Mouse (Mus musculus): ENCODE measurements at regions not wholly inside any gene's neighbourhood (a gene's known extent, or its start where the extent isn't known, plus 50 kb on each side); places are given as distances from the start of the nearest gene placed in this dataset.

DNA sequence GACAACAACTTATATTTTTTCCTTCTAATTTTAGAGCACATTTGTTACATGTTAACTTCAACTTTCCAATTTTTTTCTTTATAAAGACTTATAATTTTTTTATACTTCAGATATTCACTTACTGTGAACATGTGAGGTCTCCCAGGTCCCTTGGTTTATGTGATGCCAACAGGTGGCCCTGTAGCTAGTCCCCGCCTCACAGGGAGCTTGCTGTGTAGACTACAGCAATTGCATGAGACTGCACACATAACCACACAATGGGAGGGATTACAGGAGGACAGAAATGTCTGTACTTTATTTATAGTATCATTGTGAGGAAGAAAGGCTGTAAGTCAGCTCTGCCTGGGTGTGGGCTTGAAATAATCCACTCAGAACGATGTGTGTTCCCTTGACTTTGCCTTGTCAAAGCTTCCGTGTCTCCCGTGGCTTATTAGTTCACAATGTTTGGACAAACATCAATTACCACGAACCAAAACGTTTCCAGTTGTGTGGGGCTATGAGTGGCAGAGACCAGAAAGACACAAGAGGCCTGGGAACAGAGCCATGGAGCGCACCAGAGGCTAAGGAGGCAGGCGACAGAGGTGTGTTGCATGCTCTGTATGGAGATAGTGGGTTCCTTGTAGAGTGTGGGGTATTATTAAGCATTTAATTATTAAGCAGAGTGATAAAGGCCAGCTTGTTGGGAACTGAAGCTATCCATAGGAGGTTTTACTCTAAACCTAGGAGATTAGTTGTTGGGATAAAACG lies 136.6 kb upstream of the Gm5148 start:
- Histone ChIP-seq H3K4me3 (ENCODE audit: low read depth, low read length) (no peak overlapping the region), H3K9me3 (ENCODE audit: low read length) (0 out of 2 replicates have a peak, but pooled peaks cover 3% of the 10 kb centered on the region), H3K4me1 (ENCODE audit: insufficient read depth) (no peaks in the 10 kb centered on the region), H3K27ac (ENCODE audit: low read depth, low read length) (no peak overlapping the region), H3K36me3 (ENCODE audit: insufficient read depth) (no peaks in the 10 kb centered on the region), H3K9ac (no peak overlapping the region), H3K4me2 (ENCODE audit: low read depth) (no peak overlapping the region), H3K27me3 (ENCODE audit: insufficient read depth, low read length) (no peaks in the 10 kb centered on the region)
- DNase-seq (no peak), ATAC-seq (no peak)
- WGBS: 43% methylated on average over 9 of the region's 9 CpGs
- TF ChIP-seq CTCF (IDR thresholded peaks at IDR 0.05; ENCODE audit: low read depth): no peak

- Histone ChIP-seq H3K4me3 (ENCODE audit: low read depth, low read length) (no peak overlapping the region), H3K9ac (no peak overlapping the region), H3K27ac (ENCODE audit: low read depth, low read length) (no peak overlapping the region), H3K4me1 (ENCODE audit: insufficient read depth) (no peaks in the 10 kb centered on the region), H3K9me3 (ENCODE audit: low read length) (0 out of 2 replicates have a peak, but pooled peaks cover 3% of the 10 kb centered on the region), H3K27me3 (ENCODE audit: insufficient read depth, low read length) (no peaks in the 10 kb centered on the region), H3K4me2 (ENCODE audit: low read depth) (no peak overlapping the region), H3K36me3 (ENCODE audit: insufficient read depth) (no peaks in the 10 kb centered on the region)
- DNase-seq (peak; percentile 35), ATAC-seq (peak; percentile 40; the same call in 1 of the 2 replicates)
- TF ChIP-seq CTCF (IDR thresholded peaks at IDR 0.05; ENCODE audit: low read depth): no peak
- WGBS: 38% methylated on average over 13 of the region's 13 CpGs
Measured at GRCm38 (mm10) chr3:37860034-37860714, 135.9 kb upstream of the Gm5148 start.

DNA sequence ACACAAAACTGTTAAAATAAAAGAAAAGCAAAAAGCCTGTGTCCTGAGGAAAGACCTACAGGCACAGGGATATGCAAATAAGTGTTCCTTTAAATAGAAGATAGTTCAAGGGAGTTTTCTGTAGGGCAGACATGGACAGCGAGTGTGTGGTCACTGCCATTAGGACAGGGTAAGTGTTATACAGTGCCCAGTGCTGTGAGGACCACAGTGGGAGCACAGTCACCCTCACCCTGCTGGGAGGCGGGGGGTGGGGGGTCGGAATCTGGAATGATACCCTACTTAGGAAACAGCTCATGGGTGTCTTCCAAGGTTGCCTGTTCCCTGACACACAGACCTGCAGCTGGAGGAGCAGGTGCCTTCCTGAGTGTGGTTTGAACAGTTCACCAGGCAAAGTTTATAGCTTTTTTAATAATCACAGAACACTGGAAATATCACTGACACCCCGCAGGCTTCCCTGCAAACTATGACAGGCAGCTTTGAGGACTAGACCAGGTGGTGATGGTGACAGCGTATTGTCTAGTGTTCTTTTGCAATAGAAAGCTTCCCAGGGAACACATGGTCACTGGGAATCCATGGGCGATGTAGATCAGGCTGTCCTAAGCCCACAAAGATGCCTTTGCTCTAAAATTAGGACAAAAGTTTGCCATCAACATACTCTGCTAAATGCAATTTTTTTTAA lies 134.5 kb upstream of the Gm5148 start:
- Histone ChIP-seq H3K9me3 (ENCODE audit: low read length) (0 out of 2 replicates have a peak, but pooled peaks cover 3% of the 10 kb centered on the region), H3K36me3 (ENCODE audit: insufficient read depth) (no peaks in the 10 kb centered on the region), H3K4me1 (ENCODE audit: insufficient read depth) (no peaks in the 10 kb centered on the region), H3K9ac (no peak overlapping the region), H3K27ac (ENCODE audit: low read depth, low read length) (no peak overlapping the region), H3K4me3 (ENCODE audit: low read depth, low read length) (no peak overlapping the region), H3K27me3 (ENCODE audit: insufficient read depth, low read length) (no peaks in the 10 kb centered on the region), H3K4me2 (ENCODE audit: low read depth) (no peak overlapping the region)
- ATAC-seq (no peak), DNase-seq (no peak)
- 93% methylated on average over 6 of the region's 6 CpGs for WGBS
- TF ChIP-seq CTCF (IDR thresholded peaks at IDR 0.05; ENCODE audit: low read depth): no peak

DNA sequence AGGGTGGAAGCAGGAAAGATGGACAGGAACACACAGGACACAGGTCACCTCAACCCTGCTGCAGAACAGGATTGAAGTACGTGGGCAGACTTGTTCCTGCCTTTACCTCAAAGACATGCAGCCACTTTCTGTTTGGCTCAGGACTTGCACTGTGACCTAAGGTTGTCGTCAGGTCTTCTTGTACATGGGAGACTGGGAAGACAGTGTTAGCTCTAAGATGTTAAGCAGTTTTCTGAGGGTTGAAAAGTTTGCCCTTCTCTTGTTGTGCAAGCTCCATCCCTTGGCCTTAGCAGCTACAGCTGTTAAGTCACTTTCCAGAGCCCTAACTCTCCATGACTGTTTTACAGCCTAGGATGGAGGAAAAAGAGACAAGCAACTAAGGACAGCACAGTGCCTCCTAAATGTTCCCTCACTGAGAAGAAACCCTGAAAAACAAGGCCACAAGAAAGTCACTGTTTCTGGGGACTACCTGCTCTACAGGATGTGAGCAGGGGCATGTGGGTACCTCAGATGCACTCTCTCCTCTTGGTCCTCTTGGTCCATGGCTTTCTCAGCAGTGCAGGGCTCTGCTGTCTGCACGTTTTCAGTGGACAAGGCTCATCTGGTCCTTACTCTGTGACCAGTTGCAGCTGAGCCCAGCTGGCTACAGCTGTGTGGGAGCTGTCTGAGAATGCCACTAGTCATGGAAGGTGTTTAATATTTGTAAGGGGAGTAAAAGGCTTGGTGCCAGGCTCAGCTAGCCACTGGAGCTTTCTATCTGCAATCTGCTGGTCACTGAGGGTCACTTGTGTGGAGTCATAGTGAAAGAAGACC lies 122.1 kb upstream of the Gm5148 start:
- TF ChIP-seq CTCF (IDR thresholded peaks at IDR 0.05; ENCODE audit: low read depth): no peak
- Histone ChIP-seq H3K36me3 (ENCODE audit: insufficient read depth) (no peaks in the 10 kb centered on the region), H3K9ac (no peak overlapping the region), H3K9me3 (ENCODE audit: low read length) (no peaks in the 10 kb centered on the region), H3K27ac (ENCODE audit: low read depth, low read length) (no peak overlapping the region), H3K4me3 (ENCODE audit: low read depth, low read length) (no peak overlapping the region), H3K4me2 (ENCODE audit: low read depth) (no peak overlapping the region), H3K4me1 (ENCODE audit: insufficient read depth) (no peaks in the 10 kb centered on the region), H3K27me3 (ENCODE audit: insufficient read depth, low read length) (no peaks in the 10 kb centered on the region)
- 71% methylated on average over 3 of the region's 3 CpGs for WGBS
- DNase-seq: no peak
- ATAC-seq: no peak

- Histone ChIP-seq H3K27me3 (ENCODE audit: insufficient read depth, low read length) (no peaks in the 10 kb centered on the region), H3K36me3 (ENCODE audit: insufficient read depth) (no peaks in the 10 kb centered on the region), H3K4me2 (ENCODE audit: low read depth) (no peak overlapping the region), H3K27ac (ENCODE audit: low read depth, low read length) (no peak overlapping the region), H3K4me3 (ENCODE audit: low read depth, low read length) (no peak overlapping the region), H3K4me1 (ENCODE audit: insufficient read depth) (no peaks in the 10 kb centered on the region), H3K9ac (no peak overlapping the region), H3K9me3 (ENCODE audit: low read length) (no peaks in the 10 kb centered on the region)
- DNase-seq (no peak), ATAC-seq (0 out of 2 replicates have a peak, but pooled peaks have one; percentile 14)
- 62% methylated on average over 11 of the region's 11 CpGs for WGBS
- TF ChIP-seq CTCF (IDR thresholded peaks at IDR 0.05; ENCODE audit: low read depth): no peak
Measured at GRCm38 (mm10) chr3:37845313-37846023, 121.2 kb upstream of the Gm5148 start.

- 81% methylated on average over 8 of the region's 8 CpGs for WGBS
- H3K27me3 ChIP-seq (ENCODE audit: insufficient read depth, low read length): no peaks in the 10 kb centered on the region
- DNase-seq: no peak
Measured at GRCm38 (mm10) chr3:37844731-37845312, 120.5 kb upstream of the Gm5148 start.

More at GRCm38 (mm10) chr3:37844731-37845312, 120.5 kb upstream of the Gm5148 start:
- Histone ChIP-seq H3K9ac (no peak overlapping the region), H3K4me2 (ENCODE audit: low read depth) (no peak overlapping the region), H3K36me3 (ENCODE audit: insufficient read depth) (no peaks in the 10 kb centered on the region), H3K9me3 (ENCODE audit: low read length) (no peaks in the 10 kb centered on the region), H3K4me1 (ENCODE audit: insufficient read depth) (no peaks in the 10 kb centered on the region), H3K27ac (ENCODE audit: low read depth, low read length) (no peak overlapping the region), H3K4me3 (ENCODE audit: low read depth, low read length) (no peak overlapping the region)
- ATAC-seq: no peak
- TF ChIP-seq CTCF (IDR thresholded peaks at IDR 0.05; ENCODE audit: low read depth): no peak
